Mouse (Mus musculus) kidney, postnatal 4 days (tissue): ENCODE measurements at regions not wholly inside any gene's neighbourhood (a gene's known extent, or its start where the extent isn't known, plus 50 kb on each side); places are given as distances from the start of the nearest gene placed in this dataset.
"Not testable (repeated sequence)": the region's sequence is repeated elsewhere in the genome, so short reads cannot be mapped to it uniquely, and the experiment has no call there.

Experiments used
- DNase-seq, 2 experiments: peaks; one replicate each; pipeline ENCODE4 v3.0.0; 2021; ENCODE audit warnings: mixed read lengths in 2 of 2

DNA sequence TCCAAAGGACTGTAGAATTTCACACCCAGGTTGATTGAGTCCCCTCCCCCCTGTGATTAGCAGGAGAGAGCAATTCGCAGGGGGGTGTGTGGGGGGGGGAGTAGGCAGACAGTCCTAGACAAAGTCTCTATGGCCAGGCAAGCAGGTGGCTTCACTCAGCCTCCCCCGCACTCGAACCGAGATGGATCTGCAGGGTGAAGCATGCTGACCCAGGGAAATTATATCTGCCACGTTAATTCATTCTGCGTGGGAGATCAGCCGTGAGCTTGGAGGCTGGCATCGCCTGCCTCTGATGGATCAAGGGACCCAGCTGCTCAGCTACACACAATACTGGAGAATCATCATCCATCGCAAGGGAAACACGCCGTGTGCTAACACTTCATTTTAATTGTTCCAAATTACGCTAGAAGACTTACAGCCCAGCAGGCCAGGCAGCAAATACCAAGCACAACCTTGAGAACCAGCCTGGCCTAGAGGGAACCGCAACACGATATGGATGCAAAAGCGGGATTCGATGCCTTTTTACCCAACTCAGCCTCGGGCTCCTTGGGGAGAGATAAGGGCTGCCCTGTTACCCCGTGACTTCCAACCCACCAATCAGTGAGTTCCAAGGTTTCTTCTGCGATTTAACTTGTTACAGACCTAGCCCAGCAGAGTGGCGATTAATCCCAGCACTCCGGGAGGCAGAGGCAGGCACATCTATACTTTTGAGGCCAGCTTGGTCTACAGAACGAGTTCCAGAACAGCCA lies 137.7 kb upstream of the Top1 start:
- peak; percentile 82 to 87 for DNase-seq

DNA sequence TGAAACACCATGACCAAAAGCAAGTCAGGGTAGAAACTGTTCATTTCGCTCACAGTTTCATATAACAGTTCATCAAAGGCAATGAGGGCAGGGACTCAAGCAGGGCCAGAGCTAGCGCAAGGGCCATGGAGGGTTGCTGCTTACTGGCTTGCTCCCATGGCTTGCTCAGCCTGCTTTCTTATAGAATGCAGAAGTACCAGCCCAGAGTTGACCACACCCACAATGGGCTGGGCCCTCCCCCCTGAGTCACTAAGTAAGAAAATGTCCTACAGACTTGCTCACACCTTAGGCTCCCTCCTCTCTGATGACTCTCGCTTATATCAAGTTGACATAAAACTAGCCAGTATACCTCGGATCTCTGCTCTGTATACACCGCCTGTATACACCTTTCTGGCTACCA lies 135.5 kb upstream of the Top1 start:
- DNase-seq = no peak

DNA sequence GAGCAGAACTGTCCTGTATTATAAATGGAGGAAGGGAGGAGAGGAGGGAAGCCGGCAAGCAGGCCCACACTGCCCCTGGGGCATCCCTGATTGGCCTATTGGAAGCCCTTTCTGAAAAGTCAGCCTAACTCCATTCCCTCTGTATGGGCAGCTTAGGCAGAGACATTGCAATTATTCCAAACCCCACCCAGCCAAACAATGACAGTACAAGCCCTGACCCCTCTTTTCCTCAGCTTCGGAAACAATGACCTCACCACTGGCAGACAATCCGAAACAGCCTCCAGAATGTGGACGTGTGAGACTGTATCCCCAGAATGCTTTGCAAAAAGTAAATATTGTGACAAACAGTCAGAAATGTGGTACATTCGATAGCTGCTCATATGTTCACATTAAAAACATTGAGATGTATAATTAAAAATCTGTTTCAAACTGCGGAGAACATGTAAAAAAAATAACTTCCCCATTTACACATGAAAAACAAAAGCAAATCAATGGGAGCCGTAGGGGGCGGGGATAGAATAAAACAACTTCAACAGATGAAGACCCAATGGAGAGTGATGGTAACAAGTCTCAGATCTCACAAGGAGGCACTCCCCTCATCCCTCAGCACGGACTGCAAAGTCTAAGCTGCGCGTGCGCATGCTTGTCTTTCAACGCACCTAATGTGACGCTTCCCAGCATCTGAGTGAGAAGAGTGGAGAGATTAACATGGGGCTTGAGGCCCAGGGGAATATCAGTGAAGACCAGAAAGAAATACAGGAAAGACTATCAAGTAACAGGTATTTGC lies 134.9 kb upstream of the Top1 start:
- DNase-seq = no peak

DNA sequence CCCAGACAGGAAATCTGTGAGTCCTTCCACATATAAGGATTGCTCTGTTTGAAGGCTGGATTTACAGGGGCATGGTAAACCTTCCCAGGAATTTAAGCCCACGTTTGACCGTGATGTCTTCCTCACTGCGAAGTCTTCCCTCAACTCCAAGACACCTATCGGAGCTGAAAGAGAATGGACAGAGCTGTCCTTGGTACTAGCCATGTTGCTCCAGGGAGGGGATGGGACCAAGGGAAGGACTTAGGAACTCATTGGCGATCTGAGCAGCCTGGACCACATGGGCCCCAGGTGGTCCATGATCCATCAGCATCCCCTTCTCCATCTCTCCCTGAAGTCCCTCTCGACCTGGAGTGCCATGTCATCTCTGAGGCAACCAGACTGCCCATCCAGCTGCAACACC lies 130.1 kb upstream of the Top1 start:
- no peak for DNase-seq

DNA sequence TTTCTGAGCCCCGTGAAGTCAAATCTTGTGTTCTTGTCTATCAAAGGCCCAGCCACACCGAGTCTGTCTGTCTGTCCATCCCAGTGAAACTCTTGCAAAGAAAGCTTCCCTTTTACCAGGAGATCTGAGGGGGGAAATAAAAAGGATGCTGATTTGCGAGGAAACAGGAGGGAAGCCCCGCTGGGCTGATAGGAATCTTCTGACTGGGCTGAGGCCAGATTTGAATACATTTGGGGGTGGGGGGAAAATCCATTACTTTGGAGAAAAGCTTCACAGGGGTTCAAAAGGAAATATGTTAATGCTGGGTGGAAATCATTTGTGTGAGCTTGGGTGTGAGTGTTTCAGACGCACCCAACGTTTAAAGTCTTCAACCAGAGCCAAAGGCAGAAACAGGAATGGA lies 129.2 kb upstream of the Top1 start:
- no peak for DNase-seq

DNA sequence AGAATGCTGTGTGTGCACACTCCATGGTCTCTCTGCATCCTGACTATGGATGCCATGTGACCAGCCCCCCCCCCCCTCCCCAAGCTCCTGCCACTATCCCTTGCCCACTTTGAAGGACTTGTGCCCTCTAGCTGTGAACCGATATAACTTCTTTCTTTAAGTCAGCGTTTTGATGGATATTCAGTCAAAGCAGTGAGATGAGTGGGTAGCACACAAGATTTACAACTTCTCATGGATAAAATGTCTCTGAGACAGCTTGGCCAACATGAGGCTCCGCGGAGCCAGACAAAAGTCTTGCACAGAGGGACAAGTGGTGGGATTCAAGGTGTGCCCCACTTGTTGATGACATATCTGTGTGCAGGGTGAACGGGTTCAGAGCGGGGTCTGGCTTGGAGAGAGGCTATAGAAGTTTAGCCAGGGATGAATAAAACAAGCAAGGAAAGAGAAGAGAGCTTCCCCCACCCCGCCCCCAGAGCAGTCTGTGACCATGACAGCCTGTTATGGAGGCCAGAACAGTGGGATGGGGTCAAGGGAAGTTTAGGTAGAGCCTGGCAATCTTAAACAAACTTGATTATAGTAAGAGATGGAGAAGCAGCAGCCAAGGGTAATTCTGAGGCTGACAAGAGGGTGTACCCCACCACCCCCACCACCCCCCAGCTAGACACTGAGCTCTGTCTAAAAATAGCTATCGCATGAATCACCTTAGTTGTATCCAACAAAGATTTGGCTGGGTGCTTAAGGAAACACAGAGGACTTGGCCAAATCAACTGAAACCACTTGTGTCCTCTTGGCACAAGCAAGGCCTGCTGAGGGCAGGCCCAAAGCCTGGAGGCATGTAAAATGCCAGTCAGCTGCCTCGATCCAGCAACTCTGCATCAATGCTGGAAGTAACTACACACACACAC lies 120.1 kb upstream of the Top1 start:
- no peak for DNase-seq

DNA sequence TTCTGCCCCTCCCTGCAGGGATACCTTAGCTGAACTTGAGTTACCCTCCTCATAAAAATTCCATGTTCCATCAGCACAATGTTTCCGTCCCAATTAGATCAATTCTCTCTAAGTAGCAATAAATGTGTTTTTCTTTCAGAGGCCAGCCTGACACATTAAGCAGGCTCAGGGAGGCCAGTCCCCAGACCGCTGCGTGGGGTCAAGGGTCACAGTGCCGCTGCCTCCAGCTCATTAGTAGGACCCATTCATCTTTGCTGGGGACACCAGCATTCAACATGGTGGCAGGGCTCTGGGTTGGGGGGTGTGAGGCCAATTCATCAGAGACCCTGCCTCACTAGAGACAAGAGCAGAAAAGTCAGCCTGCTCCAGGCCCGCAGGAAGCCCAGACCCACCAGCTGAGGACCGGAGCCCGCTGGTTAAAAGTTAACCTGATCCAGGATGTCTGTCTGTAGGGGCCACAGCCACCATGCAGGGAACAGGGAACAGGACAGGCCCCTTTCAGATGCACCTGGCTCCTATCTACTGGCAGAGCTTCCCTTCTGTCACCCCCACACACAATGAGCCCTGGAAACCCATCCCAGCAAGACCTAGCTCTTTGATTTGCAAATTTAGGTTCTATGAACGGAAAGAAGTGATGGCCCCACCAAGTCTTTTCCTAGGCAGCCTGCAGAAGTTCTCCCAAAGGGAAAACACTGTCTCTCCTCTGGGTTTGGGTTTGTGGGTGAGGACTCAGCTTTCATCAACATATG lies 119.1 kb upstream of the Top1 start:
- DNase-seq = peak; percentile 31 to 51

DNA sequence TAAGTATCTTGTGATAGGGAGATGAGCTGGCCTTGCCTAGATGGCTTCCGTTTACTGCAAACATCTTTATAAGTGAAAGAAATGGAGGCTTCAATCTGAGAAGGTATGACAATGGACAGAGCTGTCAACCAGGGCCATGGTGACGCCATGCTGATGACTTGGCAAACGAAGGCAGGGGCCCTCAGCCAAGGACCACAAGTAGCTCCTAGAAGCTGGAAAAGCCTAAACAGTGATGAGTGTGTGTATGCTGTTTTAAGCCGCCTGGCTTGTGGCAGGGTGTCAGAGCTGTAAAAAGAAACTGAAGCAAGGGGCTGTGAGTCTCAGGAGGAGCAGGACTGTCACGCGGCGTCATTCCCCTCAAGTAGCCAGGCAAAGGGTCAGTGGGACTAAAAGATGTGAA lies 116.4 kb upstream of the Top1 start:
- DNase-seq = no peak

DNA sequence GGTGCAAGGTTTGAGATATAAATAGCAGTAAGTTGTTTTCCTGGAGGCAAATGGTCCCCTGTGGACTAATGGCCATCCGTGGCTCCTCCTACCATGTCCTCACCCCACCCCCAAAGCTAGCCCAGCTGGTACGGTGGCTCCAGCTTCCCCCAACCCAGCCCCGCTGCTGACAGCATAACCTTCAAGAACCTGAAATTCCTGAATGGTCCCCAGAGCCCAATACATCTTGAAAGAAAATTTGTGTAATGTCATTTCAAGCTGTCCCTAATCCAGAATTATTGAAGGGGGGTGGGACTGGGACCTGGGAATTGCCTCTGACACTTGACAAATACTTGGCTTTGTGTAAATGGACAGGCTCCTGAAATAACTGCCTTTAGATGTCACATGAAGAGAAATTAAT lies 115.3 kb upstream of the Top1 start:
- DNase-seq = peak; percentile 45 to 51

DNA sequence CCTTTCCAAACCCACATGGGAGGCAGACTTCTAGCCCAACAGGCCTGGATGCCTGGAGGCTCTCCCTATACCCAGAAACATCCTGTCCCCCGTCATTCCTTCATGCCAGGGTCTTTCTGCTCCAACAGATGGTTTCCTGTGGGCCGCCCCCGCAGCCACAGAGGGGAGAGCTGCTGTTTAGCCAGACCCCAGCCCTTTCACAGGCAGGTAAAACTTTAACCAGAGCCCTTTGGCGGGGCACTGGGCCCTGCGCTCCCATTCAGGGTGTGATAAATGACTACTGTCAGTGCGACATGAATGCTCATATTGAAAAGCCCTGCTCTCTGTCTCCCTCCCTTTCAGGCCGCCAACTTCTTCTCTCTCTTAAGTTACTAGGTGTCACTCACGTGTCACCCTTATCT lies 108.4 kb upstream of the Top1 start:
- peak; percentile 43 to 65 for DNase-seq

DNA sequence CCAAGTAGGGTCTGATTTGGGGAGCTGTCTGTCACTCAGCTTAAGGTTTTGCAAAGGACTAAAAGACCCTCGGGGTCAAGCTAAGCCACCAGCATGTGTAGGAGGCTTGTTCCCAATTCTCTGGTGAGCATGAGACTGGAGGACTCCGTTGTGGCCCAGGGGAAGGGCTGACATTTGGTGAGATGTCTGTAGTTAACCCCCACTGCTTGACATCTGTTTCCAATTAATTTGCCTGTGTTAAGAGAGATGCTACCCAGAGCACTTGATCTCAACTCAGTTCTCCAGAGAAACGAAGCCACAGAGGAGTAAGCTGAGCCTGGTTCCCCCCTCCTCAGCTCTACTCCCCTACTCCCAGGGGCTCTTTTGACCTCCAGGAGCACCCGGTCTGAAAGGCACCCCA lies 100.2 kb upstream of the Top1 start:
- DNase-seq = no peak

DNA sequence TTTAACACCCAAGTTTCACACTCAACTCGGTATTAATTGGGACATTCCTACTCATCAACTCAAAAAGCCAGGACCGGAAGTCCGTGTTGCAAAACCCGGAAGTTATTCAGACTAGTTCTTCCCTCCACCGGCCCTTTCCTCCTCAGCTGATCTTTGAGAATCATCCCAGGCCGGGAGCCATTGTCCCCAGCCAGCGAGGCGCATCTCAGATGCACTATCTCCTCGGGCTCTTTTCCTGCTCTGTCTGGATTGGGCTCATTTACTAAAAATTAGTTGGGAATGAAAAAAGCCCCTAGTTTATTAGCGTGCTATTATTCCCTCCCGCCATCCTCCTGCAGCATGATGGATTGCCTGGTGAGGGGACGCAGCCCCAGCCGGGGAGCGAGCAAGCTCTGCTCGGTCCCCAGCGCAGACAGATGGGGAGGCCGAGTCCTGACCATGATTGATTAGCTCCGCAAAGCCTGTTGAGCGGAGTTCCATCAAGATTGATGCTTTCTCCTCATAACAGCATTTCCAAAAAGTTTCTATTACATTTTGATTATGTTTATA lies 93.5 kb upstream of the Top1 start:
- DNase-seq = no peak

DNA sequence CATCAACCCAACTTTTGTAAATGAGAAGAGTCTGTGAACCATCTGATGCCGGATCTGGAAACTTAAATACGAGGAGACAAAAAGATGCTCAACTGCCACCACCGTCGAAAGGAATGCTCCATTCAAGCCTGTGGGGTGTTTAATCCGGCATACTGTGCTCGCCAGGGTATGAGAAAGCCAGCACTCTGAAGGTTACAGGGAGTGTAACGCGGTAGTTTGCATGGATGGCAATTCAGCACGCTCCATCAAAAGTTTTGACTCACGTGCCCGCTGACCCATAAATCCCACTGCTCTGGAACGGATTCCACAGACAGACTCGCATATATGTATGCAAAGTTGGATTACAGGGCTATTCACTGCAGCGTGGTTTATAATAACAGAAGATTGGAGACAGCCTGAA lies 84.0 kb upstream of the Top1 start:
- DNase-seq = no peak

DNA sequence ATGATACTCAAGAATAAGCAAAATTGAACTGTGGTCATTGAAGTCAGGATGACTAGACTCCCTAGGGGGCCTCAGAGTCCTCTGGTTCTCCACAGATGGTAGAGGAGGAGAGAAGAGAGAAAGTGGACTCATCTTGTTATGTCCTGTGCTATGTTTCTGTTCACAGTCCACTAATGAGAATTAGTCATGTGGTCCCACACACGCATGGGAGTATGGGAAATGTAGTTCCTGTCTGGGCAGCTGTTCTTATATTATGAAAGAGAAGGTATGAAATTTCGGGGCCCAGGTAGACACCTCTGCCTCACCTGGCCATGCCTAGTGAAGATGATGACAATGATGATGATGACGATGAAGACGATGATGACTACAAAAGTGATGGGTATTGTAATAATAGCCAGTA lies 77.9 kb upstream of the Top1 start:
- DNase-seq = no peak

DNA sequence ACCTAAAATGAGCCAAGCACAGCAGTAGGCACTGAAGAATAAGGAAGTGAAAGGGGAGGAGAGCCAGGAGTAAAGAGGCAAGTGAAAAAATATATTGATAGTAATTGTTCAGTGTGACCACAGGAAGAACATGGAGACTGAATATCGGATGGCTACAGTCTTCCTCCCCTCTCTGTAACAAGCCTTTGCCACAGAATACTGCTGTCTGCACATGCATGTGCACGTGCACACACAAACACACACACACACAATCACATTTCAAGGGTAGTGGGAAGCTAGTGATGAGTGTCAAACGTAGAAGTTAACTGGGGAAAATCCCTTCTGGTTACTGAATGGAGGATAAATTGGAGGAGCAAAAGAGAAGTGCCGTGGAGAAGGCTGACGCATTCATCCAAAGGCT lies 76.2 kb upstream of the Top1 start:
- DNase-seq = no peak

DNA sequence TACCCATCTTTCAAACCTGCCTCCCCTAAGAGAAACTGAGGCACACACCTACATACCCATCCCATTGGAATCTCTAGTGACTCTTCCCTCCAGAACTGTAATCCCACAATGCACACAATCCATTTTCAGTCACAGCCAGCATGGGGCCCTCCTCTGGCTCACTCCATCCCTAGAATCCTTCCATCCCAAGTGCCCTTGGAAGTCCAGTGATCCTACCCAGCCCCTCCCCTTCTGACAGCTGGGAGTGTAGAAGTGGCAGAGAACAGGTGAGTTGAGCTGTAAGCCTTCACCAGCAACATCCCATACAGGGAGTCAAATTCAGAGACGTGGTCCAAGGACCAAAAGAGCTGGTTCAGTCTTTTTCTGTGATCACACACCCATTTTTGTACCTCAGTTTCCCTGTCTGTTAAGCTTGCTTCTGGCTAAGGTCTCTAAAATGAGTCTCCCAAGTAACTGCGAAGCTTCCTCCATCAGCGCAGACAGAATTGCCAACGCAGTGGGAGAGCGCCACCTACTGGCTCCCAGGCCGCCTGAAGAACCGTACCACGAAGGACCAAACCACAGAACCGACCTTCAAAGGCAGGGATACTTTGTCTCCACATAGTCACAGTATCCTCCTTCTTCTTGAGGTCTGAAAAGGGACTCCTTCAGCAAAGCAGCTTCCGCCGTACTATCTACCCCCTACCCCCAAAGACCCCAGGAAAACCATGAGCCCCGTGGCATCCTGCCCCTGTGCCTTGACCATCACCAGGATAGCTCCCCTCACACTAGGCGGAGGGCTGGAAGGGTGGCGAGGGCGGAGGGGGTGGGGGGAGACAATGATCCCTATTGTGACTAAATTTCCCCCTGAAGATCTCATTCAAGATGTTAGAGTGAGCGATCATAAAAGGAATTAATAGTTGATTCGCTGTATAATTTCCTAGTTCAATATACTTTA lies 67.0 kb upstream of the Top1 start:
- peak; percentile 93 to 95 for DNase-seq

DNA sequence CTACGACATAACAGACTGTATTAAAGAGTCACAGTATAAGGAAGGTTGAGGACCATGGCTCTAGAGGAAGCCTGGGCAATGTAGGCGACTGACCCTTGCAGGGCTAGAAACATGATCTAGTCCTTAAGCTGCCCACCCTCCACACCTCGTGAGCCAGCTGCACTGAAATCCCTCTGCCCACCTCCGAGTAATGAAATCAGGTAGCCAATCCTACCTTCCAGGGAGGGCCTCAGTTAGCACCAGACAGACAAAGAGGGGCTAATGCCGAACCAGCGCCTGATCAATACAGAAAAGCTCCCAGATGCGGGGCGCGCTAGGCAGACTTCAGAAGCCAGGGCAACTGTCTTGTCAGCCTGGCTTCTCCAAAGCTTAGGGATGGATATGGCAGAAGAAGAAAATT lies 65.4 kb upstream of the Top1 start:
- DNase-seq = no peak

DNA sequence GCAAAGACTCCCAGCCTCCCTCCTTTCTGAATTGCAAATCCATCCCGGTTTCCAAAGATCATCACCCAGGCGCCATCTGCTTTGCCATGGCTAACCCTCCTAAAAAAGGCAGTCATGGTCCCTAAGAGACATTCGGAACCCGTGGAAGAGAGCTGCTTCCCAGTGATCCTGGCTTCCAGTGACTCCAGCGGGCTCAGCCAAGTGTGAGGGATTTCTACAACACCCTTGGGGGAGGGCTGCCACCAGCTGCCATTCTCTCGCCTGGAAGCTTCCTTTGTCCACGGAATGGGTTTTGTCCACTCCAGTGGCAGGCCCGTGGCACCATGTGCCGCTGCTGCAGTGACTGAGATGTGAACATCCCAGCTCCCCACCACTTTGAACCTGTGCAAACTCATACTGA lies 64.7 kb upstream of the Top1 start:
- DNase-seq = no peak

DNA sequence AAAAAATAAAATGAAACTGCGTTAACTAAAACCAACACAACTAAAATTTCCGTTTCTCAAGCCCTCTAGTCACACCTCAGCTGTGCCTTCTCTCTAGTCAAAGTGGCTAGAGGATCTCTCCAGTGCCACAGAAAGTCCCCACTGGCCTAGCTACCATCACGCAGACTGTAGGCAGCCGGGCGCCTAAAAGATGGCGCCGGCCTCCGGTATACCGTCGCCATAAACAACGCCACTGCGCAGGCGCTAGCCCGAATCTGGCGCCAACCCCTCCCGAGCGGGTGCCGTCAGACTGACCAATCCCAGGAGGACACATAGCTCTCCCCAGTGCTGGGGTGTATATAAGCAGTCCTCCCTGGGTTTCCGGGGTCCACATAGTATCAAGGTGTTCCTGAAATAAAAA lies 62.7 kb upstream of the Top1 start:
- DNase-seq = not testable (repeated sequence)

DNA sequence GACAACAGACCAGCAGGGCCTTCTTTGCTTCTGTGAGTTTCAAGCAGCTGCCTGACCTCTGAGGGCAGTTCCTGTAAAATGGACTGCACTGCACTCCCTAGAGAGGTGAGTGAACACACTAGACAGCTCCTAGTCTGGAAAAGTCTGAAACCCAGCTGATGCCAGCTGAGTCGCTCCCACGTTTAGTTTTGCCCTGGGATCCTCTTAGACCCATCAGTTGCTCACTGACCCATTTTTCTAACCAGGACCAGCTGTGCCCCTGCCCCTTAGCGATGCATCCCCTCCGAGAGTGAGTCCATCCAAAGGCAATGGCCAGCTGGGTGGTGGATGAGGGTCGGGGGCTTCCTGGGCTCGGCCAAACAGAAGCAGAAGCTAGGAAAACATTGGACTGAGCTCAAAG lies 62.2 kb upstream of the Top1 start:
- DNase-seq = no peak

DNA sequence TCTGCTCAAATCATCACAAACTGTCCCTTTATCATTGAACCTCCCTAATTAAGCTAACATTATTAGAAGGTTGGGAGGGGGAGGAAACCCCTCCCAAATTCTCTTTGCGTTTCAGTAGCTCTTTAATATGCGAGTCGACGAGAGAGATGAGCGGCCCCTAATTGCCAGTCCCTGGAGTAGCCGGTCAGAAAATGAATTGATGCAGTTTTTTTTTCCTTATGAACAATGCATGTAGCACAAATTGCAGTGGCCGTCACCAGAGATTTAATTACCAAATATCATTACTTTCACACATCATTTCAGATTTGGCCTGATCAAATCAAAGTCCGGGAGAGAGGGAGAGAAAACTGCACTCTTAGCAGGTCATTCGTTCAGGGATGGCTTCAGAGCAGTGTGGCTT lies 61.1 kb upstream of the Top1 start:
- no peak for DNase-seq
